Mouse (Mus musculus) C2C12 (cell line): Measurements from ENCODE around the gene Gm45753. TPM values are rescaled to one million over a fixed set of nuclear protein-coding genes. Genes with fewer than 3 reads are reported as not detected.
"Not testable (repeated sequence)": the region's sequence is repeated elsewhere in the genome, so short reads cannot be mapped to it uniquely, and the experiment has no call there.

Experiments used
- H3K27me3 ChIP-seq: one replicate; pipeline ENCODE4 v1.6.1; 2011; ENCODE audit not compliant: control insufficient read depth, insufficient read depth, insufficient read length
- H3K36me3 ChIP-seq: one replicate; pipeline ENCODE4 v1.6.1; 2011; ENCODE audit not compliant: control insufficient read depth, insufficient read depth
- H3K4me3 ChIP-seq: one replicate; pipeline ENCODE4 v1.5.1; 2011; ENCODE audit warnings: mild to moderate bottlenecking, control low read depth; ENCODE audit not compliant: poor library complexity, insufficient read depth, severe bottlenecking
- H3K79me2 ChIP-seq: one replicate; pipeline ENCODE4 v1.6.1; 2011; ENCODE audit not compliant: control insufficient read depth, insufficient read depth
- H3K79me3 ChIP-seq: one replicate; pipeline ENCODE4 v1.6.1; 2011; ENCODE audit warnings: low read depth, control low read depth
- H3ac ChIP-seq: one replicate; pipeline ENCODE3; 2011; ENCODE audit warnings: low read depth; ENCODE audit not compliant: control insufficient read depth, insufficient read length
- CEBPB ChIP-seq: IDR thresholded peaks from one replicate; pipeline ENCODE4 v1.6.1; 2011; ENCODE audit warnings: low read depth, mild to moderate bottlenecking, control low read depth, moderate library complexity
- CTCF ChIP-seq: IDR thresholded peaks from one replicate; pipeline ENCODE4 v1.5.1; 2011; ENCODE audit not compliant: control insufficient read depth, insufficient read depth, insufficient read length
- FOSL1 ChIP-seq: IDR thresholded peaks from one replicate; pipeline ENCODE4 v1.8.0; 2011; ENCODE audit warnings: mild to moderate bottlenecking, low read length; ENCODE audit not compliant: poor library complexity, insufficient read depth, severe bottlenecking
- MAX ChIP-seq: IDR thresholded peaks from one replicate; pipeline ENCODE4 v1.6.1; 2011; ENCODE audit warnings: mild to moderate bottlenecking, control low read depth
- MYOD1 ChIP-seq: IDR thresholded peaks from one replicate; pipeline ENCODE4 v1.6.1; 2011; ENCODE audit warnings: low read depth; ENCODE audit not compliant: control insufficient read depth, insufficient read length
- MYOG ChIP-seq: IDR thresholded peaks from one replicate; pipeline ENCODE4 v1.6.1; 2011; ENCODE audit not compliant: control insufficient read depth, insufficient read length; ENCODE audit errors: extremely low read depth
- USF1 ChIP-seq: IDR thresholded peaks from one replicate; pipeline ENCODE4 v1.6.1; 2011; ENCODE audit warnings: low read depth, mild to moderate bottlenecking, control low read depth, moderate library complexity
- polyA plus RNA-seq: library from polyadenylated mRNA; unstranded; fragments of >200 nt; fragmentation: generic; extraction: Trizol; gene quantifications from one replicate; pipeline ENCODE4 v1.2.1, GENCODE M21; 2012; ENCODE audit warnings: missing spikeins

Gm45753 gene
- polyA plus RNA-seq, 1 experiment: not detected

GRCm38 (mm10) chr8:45332685-45333409, 24.6 kb upstream of the Gm45753 start, which contains the start of gene Cyp4v3:
Gene Cyp4v3, minus strand, starts transcription at chr8:45333216.
- Histone ChIP-seq H3K4me3 (no peak within 1 kb of the TSS), H3K79me3 (no peaks in the 10 kb centered on the region), H3K36me3 (no peaks in the 10 kb centered on the region), H3K79me2 (no peaks in the 10 kb centered on the region), H3K27me3 (peaks cover 5% of the 10 kb centered on the region), H3ac (no peak within 1 kb of the TSS)
- TF ChIP-seq CEBPB (no peak), MYOG (no peak), MYOD1 (no peak), CTCF (no peak), FOSL1 (no peak), MAX (no peak), USF1 (no peak)

DNA sequence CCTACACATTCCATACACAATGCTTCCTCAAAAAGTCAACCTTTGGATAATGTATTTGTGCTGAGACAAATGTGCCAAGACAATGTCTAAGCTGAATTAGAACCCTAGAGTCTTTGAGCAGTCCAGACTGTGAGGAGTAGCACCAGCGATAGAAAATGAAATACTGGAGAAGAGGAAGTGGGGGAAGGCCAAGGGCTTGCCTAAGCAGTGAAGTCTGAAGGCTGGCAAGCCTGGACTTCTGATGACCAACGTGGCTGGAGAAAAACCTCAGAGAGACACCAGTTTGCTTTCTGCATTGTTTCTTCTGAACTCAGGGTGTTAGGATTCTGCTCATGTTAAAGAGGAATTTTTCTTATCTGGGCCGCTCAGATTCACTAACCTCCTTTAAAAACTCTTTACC, 22.6 kb upstream of the Gm45753 start:
- TF ChIP-seq MAX (no peak), MYOG (no peak), USF1 (no peak), FOSL1 (no peak), CEBPB (no peak), CTCF (no peak), MYOD1 (no peak)
- no peak overlapping the region for H3K4me3 ChIP-seq
- no peaks in the 10 kb centered on the region for H3K79me3 ChIP-seq
- no peaks in the 10 kb centered on the region for H3K36me3 ChIP-seq
- no peaks in the 10 kb centered on the region for H3K79me2 ChIP-seq
- H3K27me3 ChIP-seq: peaks cover 5% of the 10 kb centered on the region
- H3ac ChIP-seq: no peak overlapping the region

DNA sequence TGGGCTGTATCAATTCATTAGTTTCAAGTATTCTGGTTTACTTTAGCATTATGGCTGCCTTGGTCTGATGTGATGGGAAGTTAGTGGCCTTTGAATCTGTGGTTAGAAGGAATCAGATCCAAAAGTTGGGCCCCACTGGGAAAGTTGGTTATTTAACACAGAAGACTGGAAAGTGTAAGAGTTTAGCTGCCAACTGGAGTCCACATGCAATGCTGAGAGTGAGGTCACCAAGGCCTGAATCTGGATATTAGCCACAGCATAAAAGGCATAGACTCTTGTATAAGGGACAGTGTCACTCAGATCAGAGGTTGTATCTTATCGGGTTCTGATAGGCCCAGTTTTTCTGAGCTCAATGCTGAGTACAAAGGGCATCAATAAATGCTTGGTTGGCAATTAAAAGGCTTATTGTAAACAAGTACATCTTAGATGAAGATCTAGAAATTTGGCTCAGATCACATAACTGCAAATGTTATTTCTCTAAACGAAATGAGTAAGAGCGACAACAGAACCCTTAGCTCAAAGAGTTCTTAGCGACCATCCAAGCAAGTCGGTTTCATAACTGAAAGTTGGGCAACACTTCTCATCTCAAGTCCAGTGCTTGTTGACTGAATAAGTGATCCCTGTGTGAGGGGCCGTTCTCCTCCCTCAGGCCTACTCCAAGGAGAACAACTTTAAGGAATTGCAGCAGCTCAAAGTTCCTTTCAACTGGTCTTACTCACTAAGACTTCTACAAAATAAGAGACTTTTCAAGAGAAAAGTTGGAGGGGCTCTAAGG, 21.1 kb upstream of the Gm45753 start:
- Histone ChIP-seq H3ac (no peak overlapping the region), H3K79me2 (no peaks in the 10 kb centered on the region), H3K36me3 (no peaks in the 10 kb centered on the region), H3K4me3 (no peak overlapping the region), H3K79me3 (no peaks in the 10 kb centered on the region), H3K27me3 (peaks cover 5% of the 10 kb centered on the region)
- TF ChIP-seq MYOD1 (no peak), CEBPB (no peak), CTCF (no peak), FOSL1 (no peak)

- not testable (repeated sequence) for H3K27me3 ChIP-seq
Measured at GRCm38 (mm10) chr8:45327076-45327475, 18.8 kb upstream of the Gm45753 start.

DNA sequence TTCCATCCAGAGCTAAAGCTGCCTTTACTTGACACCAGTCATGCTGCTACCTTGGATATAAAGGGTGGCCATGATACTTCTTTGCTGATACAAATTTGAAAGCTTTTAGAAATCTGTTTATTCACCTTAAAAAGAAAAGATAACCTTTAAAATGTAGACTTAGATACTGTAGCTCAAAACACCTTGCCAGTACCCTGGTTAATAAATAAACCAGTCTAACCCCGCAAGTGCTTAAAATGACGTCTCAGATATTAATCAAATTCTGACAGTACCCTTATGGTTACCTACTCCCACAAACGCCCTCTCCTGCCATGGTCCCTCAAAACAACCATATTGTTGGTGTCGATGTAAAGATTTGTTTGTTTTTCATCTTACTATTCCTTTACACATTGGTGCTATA, 15.9 kb upstream of the Gm45753 start:
- no peak for TF ChIP-seq USF1
- no peak for TF ChIP-seq MYOG
- TF ChIP-seq MAX: no peak
- no peak for TF ChIP-seq FOSL1
- no peak for TF ChIP-seq MYOD1
- TF ChIP-seq CTCF: no peak
- H3K79me2 ChIP-seq: no peaks in the 10 kb centered on the region
- H3ac ChIP-seq: no peak overlapping the region
- H3K79me3 ChIP-seq: no peaks in the 10 kb centered on the region
- no peak overlapping the region for H3K4me3 ChIP-seq
- no peaks in the 10 kb centered on the region for H3K27me3 ChIP-seq
- no peaks in the 10 kb centered on the region for H3K36me3 ChIP-seq

More at GRCm38 (mm10) chr8:45327076-45327475, 18.8 kb upstream of the Gm45753 start:
- H3K36me3 ChIP-seq, H3K4me3 ChIP-seq, H3K79me2 ChIP-seq, H3K79me3 ChIP-seq, H3ac ChIP-seq: not testable (repeated sequence)

- no peak overlapping the region for H3ac ChIP-seq
- H3K79me3 ChIP-seq: no peaks in the 10 kb centered on the region
- H3K4me3 ChIP-seq: no peak overlapping the region
- no peaks in the 10 kb centered on the region for H3K36me3 ChIP-seq
- H3K27me3 ChIP-seq: no peaks in the 10 kb centered on the region
- no peaks in the 10 kb centered on the region for H3K79me2 ChIP-seq
- TF ChIP-seq MYOG (no peak), MAX (no peak), FOSL1 (no peak), USF1 (no peak), CTCF (no peak), CEBPB (no peak)
Measured at GRCm38 (mm10) chr8:45321365-45321764, 13.1 kb upstream of the Gm45753 start.
